Mouse (Mus musculus) heart, adult 2 months (tissue): ENCODE results near the gene Vmn1r95. TPM values are rescaled to one million over a fixed set of nuclear protein-coding genes. Genes with fewer than 3 reads are reported as not detected.
"Not testable (repeated sequence)": the region's sequence is repeated elsewhere in the genome, so short reads cannot be mapped to it uniquely, and the experiment has no call there.

Source experiments
- DNase-seq, 2 experiments: peaks; one replicate each; pipeline ENCODE4 v3.0.0; 2021
- H3K27ac ChIP-seq: fragments of 200-600 bp; 2 replicates; pipeline ENCODE4 v1.8.1; 2022
- H3K27me3 ChIP-seq: fragments of 200-500 bp; 2 replicates; pipeline ENCODE4 v1.6.1; 2012; ENCODE audit warnings: mild to moderate bottlenecking, low read length, inconsistent platforms, mixed read lengths; ENCODE audit not compliant: control insufficient read depth, insufficient read depth
- H3K36me3 ChIP-seq: fragments of 200-500 bp; 2 replicates; pipeline ENCODE4 v1.6.1; 2012; ENCODE audit warnings: low read length, inconsistent platforms; ENCODE audit not compliant: control insufficient read depth, insufficient read depth
- H3K4me1 ChIP-seq: fragments of 200-500 bp; 2 replicates; pipeline ENCODE4 v1.6.1; 2011; ENCODE audit warnings: low read length; ENCODE audit not compliant: control insufficient read depth, insufficient read depth
- H3K4me3 ChIP-seq: fragments of 200-600 bp; 2 replicates; pipeline ENCODE4 v1.8.1; 2022
- H3K79me2 ChIP-seq: fragments of 200-500 bp; replicated peaks from 2 replicates; pipeline ENCODE4 v1.6.1; 2012; ENCODE audit warnings: mild to moderate bottlenecking, inconsistent platforms, low read length, moderate library complexity, mixed read lengths; ENCODE audit not compliant: control insufficient read depth, insufficient read depth
- H3K9ac ChIP-seq: fragments of 200-500 bp; 2 replicates; pipeline ENCODE4 v1.6.1; 2012; ENCODE audit warnings: low read depth, mild to moderate bottlenecking, control low read depth, inconsistent platforms, low read length, mixed read lengths
- WGBS: fragments of 180-500 bp; shearing (Covaris S2); methylation state at CpG from one replicate; pipeline ENCODE4 v1.1.7; 2018; 5-methylcytosine and 5-hydroxymethylcytosine counted together
- intact Hi-C: fragments of 180-260 bp; cut with DNase I; formaldehyde crosslinking; loops from one replicate; pipeline ENCODE4 v1.15.1; 2025
- long read RNA-seq: library from polyadenylated mRNA; stranded (forward); transcript quantifications from one replicate; pipeline ENCODE4 v2.0.0, GENCODE M21; 2021
- polyA plus RNA-seq: library from polyadenylated mRNA; depleted of rRNA; stranded (reverse); fragments of >200 nt; gene quantifications from 2 replicates; pipeline ENCODE4 v1.2.3, GENCODE M21; 2012; rRNA removed
- total RNA-seq, 2 experiments: library from RNA; stranded (reverse); gene quantifications; 2 replicates each; pipeline ENCODE4 v1.2.3; 2021

The Vmn1r95 gene
- total RNA-seq (not detected), polyA plus RNA-seq (not detected in 2 replicates)
- long read RNA-seq, result 0 reads

DNA sequence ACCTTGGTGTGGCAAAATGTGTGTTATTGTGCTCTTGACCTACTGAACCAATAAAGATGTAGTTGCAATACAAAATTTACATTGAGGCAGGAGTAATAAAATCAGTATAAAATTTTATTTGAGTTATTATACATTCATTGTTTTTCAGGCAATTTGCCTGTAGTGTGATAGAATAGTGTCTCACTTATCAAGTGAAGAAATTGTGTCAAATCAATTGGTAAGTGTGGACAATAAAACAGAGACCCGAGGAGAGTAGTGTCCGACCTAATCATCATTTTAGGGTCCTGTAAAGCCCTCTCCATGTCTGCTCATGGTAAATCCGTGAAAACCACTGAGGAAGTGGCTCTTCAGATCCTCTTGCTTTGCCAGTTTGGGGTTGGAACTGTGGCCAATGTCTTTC, at the start of gene Vmn1r95:
Gene Vmn1r95, plus strand, starts transcription at position 301 of the 400 bp plus-strand sequence.
- H3K27ac ChIP-seq, H3K4me1 ChIP-seq, H3K79me2 ChIP-seq, H3K27me3 ChIP-seq, intact Hi-C loops, H3K9ac ChIP-seq, H3K4me3 ChIP-seq, DNase-seq, H3K36me3 ChIP-seq: not testable (repeated sequence)
- no CpG with 5 or more reads among the region's 3 CpGs for WGBS

DNA sequence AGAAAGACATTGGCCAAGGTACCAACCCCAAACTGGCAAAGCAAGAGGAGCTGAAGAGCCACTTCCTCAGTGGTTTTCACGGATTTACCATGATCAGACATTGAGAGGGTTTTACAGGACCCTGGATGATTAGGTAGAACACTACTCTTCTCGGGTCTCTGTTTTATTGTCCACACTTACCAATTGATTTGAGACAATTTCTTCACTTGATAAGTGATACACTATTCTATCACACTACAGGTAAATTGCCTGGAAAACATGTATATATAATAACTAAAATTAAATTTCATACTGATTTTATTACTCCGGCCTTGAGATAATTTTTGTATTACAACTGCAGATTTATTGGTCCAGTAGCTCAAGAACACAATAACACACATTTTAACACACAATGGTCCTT, 25.2 kb upstream of the Vmn1r95 start, which contains the start of gene Vmn1r94:
Gene Vmn1r94, minus strand, starts transcription at position 101 of the 400 bp plus-strand sequence.
- H3K27ac ChIP-seq, H3K79me2 ChIP-seq, H3K4me1 ChIP-seq, DNase-seq, H3K4me3 ChIP-seq, H3K9ac ChIP-seq, H3K36me3 ChIP-seq, intact Hi-C loops, H3K27me3 ChIP-seq: not testable (repeated sequence)
- no CpG with 5 or more reads among the region's 3 CpGs for WGBS

DNA sequence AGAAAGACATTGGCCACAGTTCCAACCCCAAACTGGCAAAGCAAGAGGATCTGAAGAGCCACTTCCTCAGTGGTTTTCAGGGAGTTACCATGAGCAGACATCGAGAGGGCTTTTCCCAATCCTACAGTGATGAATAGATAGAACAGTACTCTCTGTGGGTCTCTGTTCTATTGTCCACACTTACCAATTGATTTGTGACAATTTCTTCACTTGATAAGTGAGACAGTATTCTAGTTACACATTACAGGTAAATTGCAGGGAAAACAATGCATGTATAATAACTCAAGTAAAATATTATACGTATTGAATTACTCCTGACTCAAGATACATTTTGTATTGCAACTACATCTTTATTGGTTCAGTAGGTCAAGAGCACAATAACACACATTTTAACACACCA, 12.0 kb downstream of the Vmn1r95 start, which contains the start of gene Gm6164:
Gene Gm6164, minus strand, starts transcription at position 101 of the 400 bp plus-strand sequence.
- WGBS, result no CpG with 5 or more reads among the region's 2 CpGs
- H3K36me3 ChIP-seq, H3K4me3 ChIP-seq, intact Hi-C loops, H3K79me2 ChIP-seq, H3K27me3 ChIP-seq, H3K27ac ChIP-seq, H3K4me1 ChIP-seq, H3K9ac ChIP-seq, DNase-seq: not testable (repeated sequence)

DNA sequence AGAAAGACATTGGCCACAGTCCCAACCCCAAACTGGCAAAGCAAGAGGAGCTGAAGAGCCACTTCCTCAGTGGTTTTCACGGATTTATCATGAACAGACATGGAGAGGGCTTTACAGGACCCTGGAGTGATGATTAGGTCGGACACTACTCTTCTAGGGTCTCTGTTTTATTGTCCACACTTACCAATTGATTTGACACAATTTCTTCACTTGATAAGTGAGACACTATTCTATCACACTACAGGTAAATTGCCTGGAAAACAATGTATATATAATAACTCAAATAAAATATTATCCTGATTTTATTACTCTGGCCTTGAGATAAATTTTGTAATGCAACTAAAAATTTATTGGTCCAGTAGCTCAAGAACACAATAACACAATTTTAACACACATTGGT, 40.2 kb downstream of the Vmn1r95 start, which contains the start of gene Gm4498:
Gene Gm4498, minus strand, starts transcription at position 101 of the 400 bp plus-strand sequence.
- H3K9ac ChIP-seq, H3K36me3 ChIP-seq, H3K27ac ChIP-seq, H3K4me3 ChIP-seq, intact Hi-C loops, H3K79me2 ChIP-seq, DNase-seq, H3K4me1 ChIP-seq, H3K27me3 ChIP-seq: not testable (repeated sequence)
- WGBS, result no CpG with 5 or more reads among the region's 2 CpGs

Other genes with a start within 250 kb of the Vmn1r95 start
- gene Igsf23, start 243.0 kb upstream of the Vmn1r95 start, total RNA-seq, result 1 to 10 TPM; 1.9 to 2.9 TPM
- 8.6 and 9.9 TPM in 2 replicates for gene Igsf23, start 243.0 kb upstream of the Vmn1r95 start, polyA plus RNA-seq
- not detected for gene Ceacam20, start 228.3 kb upstream of the Vmn1r95 start, total RNA-seq
- gene Ceacam20, start 228.3 kb upstream of the Vmn1r95 start, polyA plus RNA-seq, result not detected in 2 replicates
- gene Nlrp9b, start 202.2 kb upstream of the Vmn1r95 start, total RNA-seq, result not detected
- gene Nlrp9b, start 202.2 kb upstream of the Vmn1r95 start, polyA plus RNA-seq, result not detected in 2 replicates
- gene Vmn1r91, start 94.0 kb upstream of the Vmn1r95 start, total RNA-seq, result not detected
- gene Vmn1r91, start 94.0 kb upstream of the Vmn1r95 start, polyA plus RNA-seq, result not detected in 2 replicates
- gene Gm16442, start 71.1 kb upstream of the Vmn1r95 start, total RNA-seq, result not detected
- not detected in 2 replicates for gene Gm16442, start 71.1 kb upstream of the Vmn1r95 start, polyA plus RNA-seq
- not detected for gene Vmn1r93, start 54.6 kb upstream of the Vmn1r95 start, total RNA-seq
- gene Vmn1r93, start 54.6 kb upstream of the Vmn1r95 start, polyA plus RNA-seq, result not detected in 2 replicates
- gene Vmn1r94, start 25.3 kb upstream of the Vmn1r95 start, total RNA-seq, result not detected
- gene Vmn1r94, start 25.3 kb upstream of the Vmn1r95 start, polyA plus RNA-seq, result not detected in 2 replicates
- not detected for gene Gm6164, start 11.9 kb downstream of the Vmn1r95 start, total RNA-seq
- gene Gm6164, start 11.9 kb downstream of the Vmn1r95 start, polyA plus RNA-seq, result not detected in 2 replicates
- not detected for gene Gm4498, start 40.1 kb downstream of the Vmn1r95 start, total RNA-seq
- not detected in 2 replicates for gene Gm4498, start 40.1 kb downstream of the Vmn1r95 start, polyA plus RNA-seq
- gene Gm5890, start 69.1 kb downstream of the Vmn1r95 start, total RNA-seq, result not detected
- not detected in 2 replicates for gene Gm5890, start 69.1 kb downstream of the Vmn1r95 start, polyA plus RNA-seq
- not detected for gene Gm4133, start 140.4 kb downstream of the Vmn1r95 start, total RNA-seq
- not detected in 2 replicates for gene Gm4133, start 140.4 kb downstream of the Vmn1r95 start, polyA plus RNA-seq
- not detected for gene Gm5728, start 181.7 kb downstream of the Vmn1r95 start, total RNA-seq
- not detected in 2 replicates for gene Gm5728, start 181.7 kb downstream of the Vmn1r95 start, polyA plus RNA-seq
- gene Vmn1r100, start 224.2 kb downstream of the Vmn1r95 start, total RNA-seq, result not detected
- not detected in 2 replicates for gene Vmn1r100, start 224.2 kb downstream of the Vmn1r95 start, polyA plus RNA-seq
- not detected for gene Vmn1r101, start 248.9 kb downstream of the Vmn1r95 start, total RNA-seq
- not detected in 2 replicates for gene Vmn1r101, start 248.9 kb downstream of the Vmn1r95 start, polyA plus RNA-seq